Mouse (Mus musculus) frontal cortex, adult (tissue): ENCODE data around the gene Rhob.
A peak's percentile ranks its signal among the peaks of the same experiment; 100 is the strongest.

ENCODE experiments used
- ATAC-seq: cut with Nextera tagmentation; 2 replicates; pipeline ENCODE4 v1.9.2; 2017; ENCODE audit warnings: mild to moderate bottlenecking, moderate library complexity, mixed read lengths; ENCODE audit not compliant: low TSS enrichment

The Rhob gene

DNA sequence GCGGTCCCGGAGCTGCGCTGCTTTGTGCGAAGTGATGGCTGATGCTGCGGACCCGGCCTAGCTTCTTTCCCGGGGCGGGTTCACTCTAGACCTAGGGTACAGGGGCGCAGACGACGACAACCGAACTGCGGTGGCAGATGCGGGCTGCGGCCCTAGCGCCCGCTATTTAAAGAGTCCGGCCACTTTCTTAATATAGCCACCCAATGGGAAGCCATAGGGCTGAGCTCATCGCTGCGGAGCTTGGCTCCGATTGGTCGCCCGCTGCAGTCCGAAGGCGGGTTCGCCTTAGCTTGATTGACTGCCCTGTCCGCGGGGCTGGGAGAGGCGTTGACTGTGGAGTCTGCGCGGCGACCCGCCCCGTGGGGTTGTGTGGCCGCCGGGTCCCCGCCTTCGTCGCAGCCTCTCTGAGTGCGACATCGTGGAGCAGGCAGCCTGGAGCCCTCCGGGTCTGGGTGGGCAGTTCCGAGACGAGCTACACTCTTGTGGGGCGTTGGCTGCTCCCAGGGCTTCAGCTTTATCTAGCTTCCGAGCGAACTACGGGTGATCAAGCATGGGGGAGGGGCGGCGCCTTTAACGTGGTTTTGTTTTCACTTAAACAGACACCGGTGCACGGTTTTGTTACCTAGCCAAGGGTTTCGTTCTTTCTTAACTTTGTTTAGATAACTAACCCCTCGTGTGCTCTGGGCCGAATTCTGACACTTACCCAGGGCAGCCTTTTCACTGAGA lies at the start of gene Rhob:
Gene Rhob (minus strand): TSS at position 139 of the 726 bp plus-strand sequence.
- peak; percentile 83 for ATAC-seq

- ATAC-seq, result peak; percentile 93
Observed at GRCm38 (mm10) chr12:8547357-8547756, 47.5 kb upstream of the Rhob start.

- no peak for ATAC-seq
Observed at GRCm38 (mm10) chr12:8546801-8547200, 47.0 kb upstream of the Rhob start.

DNA sequence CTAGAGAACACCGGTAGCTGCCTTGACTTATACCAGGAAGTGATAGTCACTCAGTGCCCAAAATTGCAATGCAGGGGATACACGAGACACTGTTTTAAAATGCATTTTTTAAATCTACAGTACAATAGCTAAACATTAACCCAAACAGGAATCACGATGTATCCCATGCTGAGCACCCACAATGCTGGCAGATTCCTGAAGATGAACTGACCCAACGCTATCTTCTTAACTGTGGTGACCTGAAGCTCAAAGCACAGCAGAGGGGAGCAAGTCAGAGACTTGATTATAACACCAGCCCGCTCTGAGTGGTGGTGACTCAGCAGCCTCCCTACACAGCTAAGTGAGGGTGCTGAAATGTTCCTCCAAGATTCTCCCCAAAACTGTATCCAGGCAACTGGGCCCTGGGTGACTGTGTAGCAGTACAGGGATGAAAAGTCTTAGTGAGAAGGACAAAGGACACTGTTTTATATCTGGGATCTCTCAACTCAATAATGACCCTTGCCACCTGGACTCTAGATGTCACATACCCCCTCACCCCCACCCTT lies 45.3 kb upstream of the Rhob start:
- ATAC-seq, result peak; percentile 96

- ATAC-seq, result no peak
Observed at GRCm38 (mm10) chr12:8542371-8542770, 42.6 kb upstream of the Rhob start.

GRCm38 (mm10) chr12:8539471-8539870 lies 39.7 kb upstream of the Rhob start:
- ATAC-seq, result no peak

DNA sequence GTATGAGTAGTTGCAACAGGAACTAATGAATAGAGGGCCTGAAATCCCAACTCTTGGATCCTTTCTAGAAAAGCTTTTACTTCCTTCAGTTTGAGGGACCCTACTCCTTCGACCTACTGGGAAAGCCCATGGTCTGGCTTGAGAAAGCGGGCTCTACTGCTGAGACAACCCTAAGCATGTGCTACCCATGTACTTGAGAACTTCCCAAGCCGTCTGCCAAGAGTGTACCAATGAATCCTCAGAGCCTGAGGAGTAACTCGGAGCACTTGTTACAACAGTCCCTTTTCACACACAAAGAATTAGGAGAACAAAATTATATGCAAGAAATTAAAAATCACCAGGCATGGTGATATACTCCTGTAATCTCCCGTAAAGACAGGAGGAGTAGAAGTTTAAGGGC lies 37.5 kb upstream of the Rhob start:
- no peak for ATAC-seq

GRCm38 (mm10) chr12:8536221-8536965 lies 36.6 kb upstream of the Rhob start:
- peak; percentile 52 for ATAC-seq

GRCm38 (mm10) chr12:8535596-8535995 lies 35.8 kb upstream of the Rhob start:
- no peak for ATAC-seq

GRCm38 (mm10) chr12:8534915-8535314 lies 35.1 kb upstream of the Rhob start:
- no peak for ATAC-seq

GRCm38 (mm10) chr12:8527770-8528169 lies 28.0 kb upstream of the Rhob start:
- no peak for ATAC-seq

GRCm38 (mm10) chr12:8527175-8527574 lies 27.4 kb upstream of the Rhob start:
- no peak for ATAC-seq

DNA sequence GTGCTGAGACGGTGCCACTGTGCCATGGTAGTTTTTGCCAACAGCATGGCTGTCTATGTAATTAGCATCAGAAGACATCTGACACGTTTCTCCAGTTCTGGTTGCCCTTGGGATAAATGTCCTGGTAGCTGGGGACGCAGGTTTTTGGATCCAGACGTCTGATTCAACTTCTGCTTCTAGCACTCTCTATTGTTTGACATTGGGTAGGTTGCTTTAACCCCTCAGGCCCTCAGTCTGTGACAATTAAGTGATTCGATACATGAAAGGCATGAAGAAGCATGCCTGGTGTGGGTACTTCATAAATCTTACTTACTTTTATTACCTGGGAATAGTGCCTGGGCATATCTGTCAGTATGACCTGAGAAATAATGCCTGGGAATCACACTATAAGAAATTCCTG lies 24.3 kb upstream of the Rhob start:
- no peak for ATAC-seq

DNA sequence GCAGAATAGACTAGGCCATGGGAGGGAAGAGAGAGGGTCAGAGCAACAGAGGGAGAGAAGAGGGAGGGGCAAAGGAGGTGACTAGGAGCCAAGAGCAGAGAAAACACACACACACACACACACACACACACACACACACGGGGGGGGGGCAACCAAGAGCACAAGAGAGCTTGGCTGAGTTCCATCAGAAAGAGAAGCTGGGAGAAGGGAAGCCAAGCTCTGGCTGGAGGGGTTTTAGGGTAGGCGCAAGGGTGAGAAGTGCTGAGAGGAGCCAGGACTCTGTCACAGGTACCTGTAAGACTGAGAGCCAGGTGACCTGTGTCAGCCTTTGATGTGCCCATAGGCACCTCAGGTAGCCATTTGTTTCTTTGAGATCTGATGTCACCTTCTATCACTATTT lies 22.9 kb upstream of the Rhob start:
- ATAC-seq, result no peak

- peak; percentile 67 for ATAC-seq
Observed at GRCm38 (mm10) chr12:8521375-8522047, 21.7 kb upstream of the Rhob start.

- no peak; the same call in 1 of the 2 replicates for ATAC-seq
Observed at GRCm38 (mm10) chr12:8519431-8520160, 19.8 kb upstream of the Rhob start.

GRCm38 (mm10) chr12:8511037-8511882 lies 11.5 kb upstream of the Rhob start:
- peak; percentile 64 for ATAC-seq

- ATAC-seq, result no peak
Observed at GRCm38 (mm10) chr12:8510317-8510988, 10.6 kb upstream of the Rhob start.

GRCm38 (mm10) chr12:8509693-8510092 lies 9.9 kb upstream of the Rhob start:
- ATAC-seq, result peak; percentile 53; the same call in 1 of the 2 replicates
